Mouse (Mus musculus) heart, adult 2 months (tissue): ENCODE results near the gene Rbm44.

Source experiments
- CTCF ChIP-seq: fragments of 200-600 bp; IDR thresholded peaks from 2 replicates; pipeline ENCODE4 v1.8.1; 2022; ENCODE audit warnings: antibody characterized with exemption, mild to moderate bottlenecking, moderate library complexity
- EP300 ChIP-seq: fragments of 200-500 bp; IDR thresholded peaks from 2 replicates; pipeline ENCODE4 v1.6.1; 2011; ENCODE audit warnings: low read depth, low read length, control low read depth; ENCODE audit not compliant: insufficient read depth
- POLR2A ChIP-seq: fragments of 200-500 bp; IDR thresholded peaks from 2 replicates; pipeline ENCODE4 v1.6.1; 2011; ENCODE audit warnings: mild to moderate bottlenecking, low read depth, low read length, control low read depth; ENCODE audit not compliant: insufficient read depth

DNA sequence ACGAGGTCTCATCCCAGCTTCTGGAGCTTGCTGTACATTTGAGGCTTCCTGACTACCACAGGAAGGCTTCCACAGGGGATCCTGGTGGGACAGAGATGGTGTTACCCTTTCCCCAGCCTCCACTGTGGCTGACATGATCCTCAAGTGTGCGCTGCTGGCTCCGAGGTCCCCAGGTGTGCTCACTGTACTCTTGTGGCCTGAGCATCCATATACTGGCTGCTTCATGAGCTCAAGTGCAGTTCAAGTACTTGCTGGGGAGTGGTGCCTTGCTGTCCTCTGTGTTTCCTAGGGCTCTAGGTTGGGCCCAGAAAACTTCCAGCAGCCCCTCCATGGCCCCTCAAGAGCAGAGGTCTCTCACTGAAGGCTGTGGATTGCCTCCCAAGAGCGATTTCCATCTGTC lies 48.8 kb downstream of the Rbm44 start:
- TF ChIP-seq POLR2A (no peak), CTCF (no peak), EP300 (no peak)
